Mouse (Mus musculus) brain, embryonic 14.5 days (tissue): ENCODE measurements at regions not wholly inside any gene's neighbourhood (a gene's known extent, or its start where the extent isn't known, plus 50 kb on each side); places are given as distances from the start of the nearest gene placed in this dataset.

Experiments used
- CTCF ChIP-seq: fragments of 200-500 bp; IDR thresholded peaks from 2 replicates; pipeline ENCODE4 v1.5.1; 2012; ENCODE audit warnings: inconsistent platforms, mild to moderate bottlenecking, moderate library complexity, borderline replicate concordance; ENCODE audit not compliant: insufficient read depth, insufficient read length; ENCODE audit errors: extremely low read depth
- POLR2A ChIP-seq: fragments of 200-500 bp; IDR thresholded peaks from 2 replicates; pipeline ENCODE4 v1.6.1; 2012; ENCODE audit warnings: mild to moderate bottlenecking, inconsistent platforms, borderline replicate concordance; ENCODE audit not compliant: poor library complexity, insufficient read depth, insufficient read length, severe bottlenecking; ENCODE audit errors: extremely low read depth

GRCm38 (mm10) chr15:25489804-25490203 is 76.2 kb upstream of the Basp1 start:
- TF ChIP-seq POLR2A (no peak), CTCF (no peak)
